Comparison of ENCODE assay signal across 7 mouse cellular contexts in the genomic region with DNA sequence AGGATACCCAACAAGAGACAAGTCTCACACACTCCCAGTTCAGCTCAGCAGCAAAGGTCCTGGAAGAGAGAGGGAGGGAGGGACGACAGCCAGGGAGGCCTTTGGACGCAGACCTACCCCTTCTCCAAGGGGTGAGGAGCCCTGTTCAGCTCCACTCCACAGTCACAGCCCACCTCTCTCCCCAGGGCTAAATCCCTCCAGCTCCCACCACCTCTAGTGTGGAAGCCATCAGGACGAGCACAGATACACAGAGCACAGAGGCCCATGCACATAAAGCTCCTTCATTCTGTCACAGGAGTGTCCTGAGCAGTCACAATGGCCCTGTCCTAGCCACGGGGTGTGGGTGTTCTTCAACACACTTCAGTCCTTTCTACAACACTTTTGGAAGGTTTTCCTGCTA.
DNase-seq lines count a peak whose midpoint lies in the region; ATAC-seq and TF ChIP-seq lines count a peak whose summit lies in the region.

No protein-coding gene starts in this region.

- no peaks in the 10 kb centered on the region for H3K9me3 ChIP-seq in megakaryocyte, embryonic 14.5 days
- no peaks in the 10 kb centered on the region for H3K9me3 ChIP-seq in forebrain, postnatal 0 days (ENCODE audit: low read length)
- H3K9me3 ChIP-seq in liver, embryonic 12.5 days (replicated peaks), result no peaks in the 10 kb centered on the region
- H3K9me3 ChIP-seq in stomach, embryonic 16.5 days (replicated peaks; ENCODE audit: control insufficient read depth, low read length), result no peaks in the 10 kb centered on the region

- peaks cover 95% of the 10 kb centered on the region for H3K4me1 ChIP-seq in megakaryocyte, embryonic 14.5 days
- H3K4me1 ChIP-seq in forebrain, postnatal 0 days (ENCODE audit: insufficient read depth), result peaks cover 40% of the 10 kb centered on the region
- H3K4me1 ChIP-seq in liver, embryonic 12.5 days, result peaks cover 88% of the 10 kb centered on the region
- H3K4me1 ChIP-seq in stomach, embryonic 16.5 days (ENCODE audit: control insufficient read depth, insufficient read depth, low read length), result peaks cover 72% of the 10 kb centered on the region

- TF ChIP-seq CTCF in forebrain, postnatal 0 days (IDR thresholded peaks at IDR 0.05; ENCODE audit: low read depth), result no peak

- peak overlapping the region; percentile 95 for H3K27ac ChIP-seq in forebrain, postnatal 0 days (ENCODE audit: low read depth, low read length)
- peak overlapping the region; percentile 85 for H3K27ac ChIP-seq in liver, embryonic 12.5 days
- peak overlapping the region; percentile 99 for H3K27ac ChIP-seq in stomach, embryonic 16.5 days (ENCODE audit: low read length)

- H3K27me3 ChIP-seq in megakaryocyte, embryonic 14.5 days (replicated peaks), result no peaks in the 10 kb centered on the region
- H3K27me3 ChIP-seq in forebrain, postnatal 0 days (ENCODE audit: insufficient read depth, low read length), result no peaks in the 10 kb centered on the region
- H3K27me3 ChIP-seq in liver, embryonic 12.5 days (replicated peaks), result no peaks in the 10 kb centered on the region
- H3K27me3 ChIP-seq in stomach, embryonic 16.5 days (ENCODE audit: control insufficient read depth, insufficient read depth, low read length), result no peaks in the 10 kb centered on the region

- DNase-seq in forebrain, postnatal 0 days, result no peak
- no peak for DNase-seq in adrenal gland, postnatal 36 days
- no peak for DNase-seq in right cerebral cortex, adult 18-20 months

- H3K4me3 ChIP-seq in megakaryocyte, embryonic 14.5 days (replicated peaks), result peak overlapping the region; percentile 78
- H3K4me3 ChIP-seq in forebrain, postnatal 0 days (ENCODE audit: low read depth, low read length), result no peak overlapping the region
- no peak overlapping the region for H3K4me3 ChIP-seq in liver, embryonic 12.5 days
- H3K4me3 ChIP-seq in stomach, embryonic 16.5 days (replicated peaks; ENCODE audit: low read length), result no peak overlapping the region

- H3K4me2 ChIP-seq in forebrain, postnatal 0 days (ENCODE audit: low read depth), result no peak overlapping the region
- peak overlapping the region; percentile 91; the same call in 1 of the 2 replicates for H3K4me2 ChIP-seq in liver, embryonic 12.5 days
- no peak overlapping the region for H3K4me2 ChIP-seq in stomach, embryonic 16.5 days (ENCODE audit: low read depth, low read length)

- no peak overlapping the region for H3K9ac ChIP-seq in forebrain, postnatal 0 days
- no peak overlapping the region for H3K9ac ChIP-seq in liver, embryonic 12.5 days
- H3K9ac ChIP-seq in stomach, embryonic 16.5 days (ENCODE audit: low read length), result peak overlapping the region; percentile 77

- WGBS in forebrain, postnatal 0 days, result 27% methylated on average over 4 of the region's 4 CpGs
- 46% methylated on average over 4 of the region's 4 CpGs for WGBS in liver, embryonic 12.5 days (ENCODE audit: insufficient replicate concordance)
- WGBS in stomach, embryonic 16.5 days, result 28% methylated on average over 4 of the region's 4 CpGs

- H3K36me3 ChIP-seq in megakaryocyte, embryonic 14.5 days (replicated peaks; ENCODE audit: low read length), result peaks cover 81% of the 10 kb centered on the region
- no peaks in the 10 kb centered on the region for H3K36me3 ChIP-seq in forebrain, postnatal 0 days (ENCODE audit: insufficient read depth)
- H3K36me3 ChIP-seq in liver, embryonic 12.5 days, result peaks cover 8% of the 10 kb centered on the region
- H3K36me3 ChIP-seq in stomach, embryonic 16.5 days (ENCODE audit: control insufficient read depth, insufficient read depth, low read length), result no peaks in the 10 kb centered on the region

- ATAC-seq in megakaryocyte, adult 5-6 weeks (ENCODE audit: poor library complexity, severe bottlenecking), result no peak
- ATAC-seq in forebrain, postnatal 0 days, result no peak
- no peak for ATAC-seq in liver, embryonic 12.5 days
- ATAC-seq in stomach, embryonic 16.5 days (ENCODE audit: insufficient read depth, low FRiP score), result no peak
